Mouse (Mus musculus): ENCODE data around the gene Pank4. TPM values are rescaled to one million over a fixed set of nuclear protein-coding genes. Genes with fewer than 3 reads are reported as not detected.

The Pank4 gene
- total and polyA plus RNA-seq, 3 experiments, result 22.4 to 34.7 (median 27.6) TPM

GRCm38 (mm10) chr4:155020813-155021212 is 56.9 kb downstream of the Pank4 start:
- no peak overlapping the region for H3K4me3 ChIP-seq (replicated peaks in 1 of 3; ENCODE audit: low read depth in 2 of 3, low read length in 2 of 3, poor library complexity in 1 of 3)
- DNase-seq (ENCODE audit: extremely low read depth), result no peak
- H3K27ac ChIP-seq (ENCODE audit: insufficient read depth, low read depth), result no peak overlapping the region
- H3K4me2 ChIP-seq (ENCODE audit: insufficient read depth, low read depth, poor library complexity, severe bottlenecking), result no peak overlapping the region
- H3K27me3 ChIP-seq (replicated peaks), result peaks cover 97% of the 10 kb centered on the region
- dilution Hi-C loops (cut with MboI; ENCODE audit: extremely low pct_ligation_motif_present, extremely low pct_unique_long_range_greater_than_20kb, low sequenced_read_pairs) (no loop called here), in situ Hi-C loops (cut with MboI; ENCODE audit: low pct_ligation_motif_present, low pct_unique_long_range_greater_than_20kb, low sequenced_read_pairs) (no loop called here)
- no peak for TF ChIP-seq EP300 (IDR thresholded peaks at IDR 0.05; ENCODE audit: low read length)
- TF ChIP-seq ETS1 (conservative IDR thresholded peaks at IDR 0.05; ENCODE audit: low read depth, low read length), result no peak
- TF ChIP-seq RAD21 (IDR thresholded peaks at IDR 0.05; ENCODE audit: low read depth, low read length), result no peak
- no peak for TF ChIP-seq ZNF384 (IDR thresholded peaks at IDR 0.05; ENCODE audit: low read depth, low read length)
- no peak for TF ChIP-seq RCOR1 (conservative IDR thresholded peaks at IDR 0.05; ENCODE audit: low read depth, low read length)
- no peak for TF ChIP-seq TBP (conservative IDR thresholded peaks at IDR 0.05; ENCODE audit: low read depth, low read length)
- TF ChIP-seq CHD2 (IDR thresholded peaks at IDR 0.05; ENCODE audit: low read length), result no peak
- TF ChIP-seq NELFE (IDR thresholded peaks at IDR 0.05; ENCODE audit: low read depth, low read length), result no peak
- no peak for TF ChIP-seq UBTF (IDR thresholded peaks at IDR 0.05; ENCODE audit: low read depth, low read length)
- TF ChIP-seq SIN3A (IDR thresholded peaks at IDR 0.05; ENCODE audit: low read length), result no peak
- TF ChIP-seq CHD1 (IDR thresholded peaks at IDR 0.05; ENCODE audit: low read depth, low read length), result no peak
- TF ChIP-seq PAX5 (IDR thresholded peaks at IDR 0.05; ENCODE audit: low read length), result no peak
- TF ChIP-seq POLR2A (IDR thresholded peaks at IDR 0.05; ENCODE audit: low read depth, low read length), result no peak
- TF ChIP-seq KAT2A (IDR thresholded peaks at IDR 0.05; ENCODE audit: insufficient replicate concordance, low read length), result no peak
- no peak for TF ChIP-seq POLR2AphosphoS2 (IDR thresholded peaks at IDR 0.05; ENCODE audit: low read depth, low read length)
- TF ChIP-seq NRF1 (IDR thresholded peaks at IDR 0.05; ENCODE audit: low read depth, low read length), result no peak
- TF ChIP-seq MAFK (IDR thresholded peaks at IDR 0.05; ENCODE audit: insufficient replicate concordance, low read length), result no peak
- no peak for TF ChIP-seq ZKSCAN1 (IDR thresholded peaks at IDR 0.05; ENCODE audit: borderline replicate concordance, low read depth, low read length)
- TF ChIP-seq MXI1 (IDR thresholded peaks at IDR 0.05; ENCODE audit: low read depth, low read length), result no peak
- peaks cover 3 to 5% of the 10 kb centered on the region in 2 experiments; a peak in 1 of 4 replicates for H3K4me1 ChIP-seq (ENCODE audit: control insufficient read depth in 1 of 2, insufficient read depth in 2 of 2)
- peaks cover 2% of the 10 kb centered on the region for H3K9me3 ChIP-seq (replicated peaks; ENCODE audit: low read length)
- no peaks in the 10 kb centered on the region for H3K36me3 ChIP-seq (replicated peaks in 1 of 2; ENCODE audit: control insufficient read depth in 1 of 2, insufficient read depth in 1 of 2, low read length in 1 of 2)
- no peaks in the 10 kb centered on the region for H3K79me2 ChIP-seq (replicated peaks; ENCODE audit: control insufficient read depth, extremely low read depth, insufficient read depth, poor library complexity, severe bottlenecking)
- H3K9ac ChIP-seq (ENCODE audit: insufficient read depth, low read depth), result no peak overlapping the region

- DNase-seq (ENCODE audit: extremely low read depth), result no peak
- no peak overlapping the region for H3K4me3 ChIP-seq (replicated peaks in 1 of 3; ENCODE audit: low read depth in 2 of 3, low read length in 2 of 3, poor library complexity in 1 of 3)
- no peak overlapping the region for H3K27ac ChIP-seq (ENCODE audit: insufficient read depth, low read depth)
- no peak overlapping the region for H3K9ac ChIP-seq (ENCODE audit: insufficient read depth, low read depth)
- H3K27me3 ChIP-seq (replicated peaks), result peaks cover 91% of the 10 kb centered on the region
- in situ Hi-C loops (cut with MboI; ENCODE audit: low pct_ligation_motif_present, low pct_unique_long_range_greater_than_20kb, low sequenced_read_pairs), result no loop called here
- dilution Hi-C loops (cut with MboI; ENCODE audit: extremely low pct_ligation_motif_present, extremely low pct_unique_long_range_greater_than_20kb, low sequenced_read_pairs), result no loop called here
- H3K79me2 ChIP-seq (replicated peaks; ENCODE audit: control insufficient read depth, extremely low read depth, insufficient read depth, poor library complexity, severe bottlenecking), result no peaks in the 10 kb centered on the region
- H3K36me3 ChIP-seq (replicated peaks in 1 of 2; ENCODE audit: control insufficient read depth in 1 of 2, insufficient read depth in 1 of 2, low read length in 1 of 2), result no peaks in the 10 kb centered on the region
- peaks cover 15% of the 10 kb centered on the region for H3K9me3 ChIP-seq (replicated peaks; ENCODE audit: low read length)
- peaks cover 3 to 5% of the 10 kb centered on the region in 2 experiments; a peak in 1 of 4 replicates for H3K4me1 ChIP-seq (ENCODE audit: control insufficient read depth in 1 of 2, insufficient read depth in 2 of 2)
- H3K4me2 ChIP-seq (ENCODE audit: insufficient read depth, low read depth, poor library complexity, severe bottlenecking), result no peak overlapping the region
- TF ChIP-seq ZNF384 (IDR thresholded peaks at IDR 0.05; ENCODE audit: low read depth, low read length) (no peak), RCOR1 (conservative IDR thresholded peaks at IDR 0.05; ENCODE audit: low read depth, low read length) (no peak), CHD2 (IDR thresholded peaks at IDR 0.05; ENCODE audit: low read length) (no peak), USF2 (conservative IDR thresholded peaks at IDR 0.05; ENCODE audit: low read depth, low read length) (no peak), E2F4 (IDR thresholded peaks at IDR 0.05; ENCODE audit: insufficient replicate concordance, low read depth, low read length) (no peak), MYC (IDR thresholded peaks at IDR 0.05; ENCODE audit: low read depth, low read length) (no peak), POLR2AphosphoS2 (IDR thresholded peaks at IDR 0.05; ENCODE audit: low read depth, low read length) (no peak), JUN (IDR thresholded peaks at IDR 0.05; ENCODE audit: insufficient read depth, low read depth, low read length) (no peak), POLR2A (IDR thresholded peaks at IDR 0.05; ENCODE audit: low read depth, low read length) (no peak), SMC3 (IDR thresholded peaks at IDR 0.05; ENCODE audit: low read depth, low read length) (no peak), TCF12 (IDR thresholded peaks at IDR 0.05; ENCODE audit: low read depth, low read length) (no peak), EP300 (IDR thresholded peaks at IDR 0.05; ENCODE audit: low read length) (no peak), SIN3A (IDR thresholded peaks at IDR 0.05; ENCODE audit: low read length) (no peak), UBTF (IDR thresholded peaks at IDR 0.05; ENCODE audit: low read depth, low read length) (no peak), NRF1 (IDR thresholded peaks at IDR 0.05; ENCODE audit: low read depth, low read length) (no peak), IRF4 (IDR thresholded peaks at IDR 0.05; ENCODE audit: low read depth, low read length) (no peak), JUND (conservative IDR thresholded peaks at IDR 0.05; ENCODE audit: low read depth, low read length) (no peak), PAX5 (IDR thresholded peaks at IDR 0.05; ENCODE audit: low read length) (no peak), ZKSCAN1 (IDR thresholded peaks at IDR 0.05; ENCODE audit: borderline replicate concordance, low read depth, low read length) (no peak), HCFC1 (IDR thresholded peaks at IDR 0.05; ENCODE audit: low read depth, low read length) (no peak)
These were observed 58.4 kb downstream of the Pank4 start for GRCm38 (mm10) chr4:155022228-155022855.
